Mouse (Mus musculus): ENCODE results near the gene Rtn3. TPM values are rescaled to one million over a fixed set of nuclear protein-coding genes. Genes with fewer than 3 reads are reported as not detected.

The Rtn3 gene
- polyA plus RNA-seq, 1 experiment, result 190 TPM

- no peaks in the 10 kb centered on the region for H3K27me3 ChIP-seq (replicated peaks; ENCODE audit: control insufficient read depth, insufficient read depth, low read length)
- DNase-seq, result no peak
- H3K27ac ChIP-seq (ENCODE audit: insufficient read depth, low read depth, low read length), result no peak overlapping the region
- WGBS, result 79% methylated on average over 2 of the region's 2 CpGs
- peaks cover 5% of the 10 kb centered on the region; the same call in 1 of the 2 replicates for H3K4me1 ChIP-seq (ENCODE audit: control insufficient read depth, insufficient read depth, low read length)
- no peak overlapping the region for H3K4me3 ChIP-seq (ENCODE audit: insufficient read depth, low read depth, low read length)
- no peak for TF ChIP-seq CTCF (conservative IDR thresholded peaks at IDR 0.05; ENCODE audit: insufficient read depth, insufficient read length, low read depth, low read length)
- no peak for TF ChIP-seq POLR2A (IDR thresholded peaks at IDR 0.05; ENCODE audit: low read depth, low read length)
- H3K36me3 ChIP-seq (ENCODE audit: control insufficient read depth, insufficient read depth, low read length), result no peaks in the 10 kb centered on the region; the same call in 1 of the 2 replicates
Measured at GRCm38 (mm10) chr19:7377639-7378038, 105.4 kb downstream of the Rtn3 start.

Other genes starting within 250 kb of the Rtn3 start
- gene Naa40, start 242.1 kb downstream of the Rtn3 start, polyA plus RNA-seq (2012; rRNA removed), result 23.7 and 26.2 TPM in 2 replicates
- gene Rcor2, start 216.0 kb downstream of the Rtn3 start, polyA plus RNA-seq (2012; rRNA removed), result 1.5 and 1.8 TPM in 2 replicates
- gene Mark2, start 141.4 kb downstream of the Rtn3 start, polyA plus RNA-seq (2012; rRNA removed), result 85.0 and 86.5 TPM in 2 replicates
- 14.0 and 15.0 TPM in 2 replicates for gene Spindoc, start 100.3 kb downstream of the Rtn3 start, polyA plus RNA-seq (2012; rRNA removed)
- gene 2700081O15Rik, start 65.7 kb downstream of the Rtn3 start, polyA plus RNA-seq (2012; rRNA removed), result 9.4 and 12.0 TPM in 2 replicates
- 12.7 and 20.4 TPM in 2 replicates for gene Atl3, start 10.8 kb upstream of the Rtn3 start, polyA plus RNA-seq (2012; rRNA removed)
- gene Pla2g16, start 74.2 kb upstream of the Rtn3 start, polyA plus RNA-seq (2012; rRNA removed), result 24.3 and 24.9 TPM in 2 replicates
- gene Lgals12, start 123.9 kb upstream of the Rtn3 start, polyA plus RNA-seq (2012; rRNA removed), result 5.1 and 5.3 TPM in 2 replicates
- gene Hrasls5, start 129.3 kb upstream of the Rtn3 start, polyA plus RNA-seq (2012; rRNA removed), result 0.42 and 1.4 TPM in 2 replicates
- gene Slc22a19, start 228.0 kb upstream of the Rtn3 start, polyA plus RNA-seq (2012; rRNA removed), result 124 and 209 TPM in 2 replicates